Mouse (Mus musculus): ENCODE measurements around the gene Matn4. TPM values are rescaled to one million over a fixed set of nuclear protein-coding genes. Genes with fewer than 3 reads are reported as not detected.

The Matn4 gene
- total RNA-seq, 2 experiments from 2014 or later: not detected

GRCm38 (mm10) chr2:164436961-164437360 lies 32.0 kb upstream of the Matn4 start:
- ATAC-seq (replicated peaks; ENCODE audit: poor library complexity, severe bottlenecking): no peak

GRCm38 (mm10) chr2:164436215-164436913 lies 31.4 kb upstream of the Matn4 start:
- no peak for ATAC-seq (replicated peaks; ENCODE audit: poor library complexity, severe bottlenecking)

- no peak for ATAC-seq (replicated peaks; ENCODE audit: poor library complexity, severe bottlenecking)
Observed at GRCm38 (mm10) chr2:164435216-164436090, 30.5 kb upstream of the Matn4 start.

GRCm38 (mm10) chr2:164434681-164435080 lies 29.7 kb upstream of the Matn4 start:
- no peak for ATAC-seq (replicated peaks; ENCODE audit: poor library complexity, severe bottlenecking)

GRCm38 (mm10) chr2:164433278-164433895 lies 28.4 kb upstream of the Matn4 start:
- ATAC-seq (replicated peaks; ENCODE audit: poor library complexity, severe bottlenecking): no peak

- ATAC-seq (replicated peaks; ENCODE audit: poor library complexity, severe bottlenecking): no peak
Observed at GRCm38 (mm10) chr2:164432541-164433191, 27.7 kb upstream of the Matn4 start.

- no peak for ATAC-seq (replicated peaks; ENCODE audit: poor library complexity, severe bottlenecking)
Observed at GRCm38 (mm10) chr2:164431676-164432465, 26.9 kb upstream of the Matn4 start.

GRCm38 (mm10) chr2:164430697-164431096 lies 25.7 kb upstream of the Matn4 start:
- ATAC-seq (replicated peaks; ENCODE audit: poor library complexity, severe bottlenecking): no peak

- ATAC-seq (replicated peaks; ENCODE audit: poor library complexity, severe bottlenecking): no peak
Observed at GRCm38 (mm10) chr2:164429881-164430615, 25.1 kb upstream of the Matn4 start.

GRCm38 (mm10) chr2:164428451-164428850 lies 23.5 kb upstream of the Matn4 start:
- ATAC-seq (replicated peaks; ENCODE audit: poor library complexity, severe bottlenecking): no peak

- no peak for ATAC-seq (replicated peaks; ENCODE audit: poor library complexity, severe bottlenecking)
Observed at GRCm38 (mm10) chr2:164426952-164427351, 22.0 kb upstream of the Matn4 start.

- no peak for ATAC-seq (replicated peaks; ENCODE audit: poor library complexity, severe bottlenecking)
Observed at GRCm38 (mm10) chr2:164426121-164426520, 21.2 kb upstream of the Matn4 start.

- ATAC-seq (replicated peaks; ENCODE audit: poor library complexity, severe bottlenecking): no peak
Observed at GRCm38 (mm10) chr2:164425401-164425800, 20.4 kb upstream of the Matn4 start.

GRCm38 (mm10) chr2:164424406-164424805 lies 19.4 kb upstream of the Matn4 start:
- ATAC-seq (replicated peaks; ENCODE audit: poor library complexity, severe bottlenecking): no peak

- no peak for ATAC-seq (replicated peaks; ENCODE audit: poor library complexity, severe bottlenecking)
Observed at GRCm38 (mm10) chr2:164423464-164423863, 18.5 kb upstream of the Matn4 start.

GRCm38 (mm10) chr2:164422675-164423393 lies 17.9 kb upstream of the Matn4 start:
- no peak for ATAC-seq (replicated peaks; ENCODE audit: poor library complexity, severe bottlenecking)

- ATAC-seq (replicated peaks; ENCODE audit: poor library complexity, severe bottlenecking): no peak
Observed at GRCm38 (mm10) chr2:164421979-164422378, 17.0 kb upstream of the Matn4 start.

GRCm38 (mm10) chr2:164421306-164421705 lies 16.3 kb upstream of the Matn4 start:
- no peak for ATAC-seq (replicated peaks; ENCODE audit: poor library complexity, severe bottlenecking)

All from granulocyte monocyte progenitor cell, adult 5-6 weeks (primary cell).